Mouse (Mus musculus): ENCODE measurements at regions not wholly inside any gene's neighbourhood (a gene's known extent, or its start where the extent isn't known, plus 50 kb on each side); places are given as distances from the start of the nearest gene placed in this dataset.

- DNase-seq (ENCODE audit: low read depth, low spot score), result peak; percentile 18
These were observed 55.5 kb downstream of the Gm5294 start for GRCm38 (mm10) chr5:138875180-138876076.

GRCm38 (mm10) chr5:138881649-138882226, 61.9 kb downstream of the Gm5294 start:
- DNase-seq (ENCODE audit: low read depth, low spot score), result no peak

- DNase-seq (ENCODE audit: low read depth, low spot score), result no peak
These were observed 63.7 kb downstream of the Gm5294 start for GRCm38 (mm10) chr5:138883573-138883972.

GRCm38 (mm10) chr5:138885905-138886304, 66.0 kb downstream of the Gm5294 start:
- no peak for DNase-seq (ENCODE audit: low read depth, low spot score)

GRCm38 (mm10) chr5:138888749-138889148, 68.9 kb downstream of the Gm5294 start:
- DNase-seq (ENCODE audit: low read depth, low spot score), result peak; percentile 70

GRCm38 (mm10) chr5:138889760-138890159, 69.9 kb downstream of the Gm5294 start:
- DNase-seq (ENCODE audit: low read depth, low spot score), result no peak

DNA sequence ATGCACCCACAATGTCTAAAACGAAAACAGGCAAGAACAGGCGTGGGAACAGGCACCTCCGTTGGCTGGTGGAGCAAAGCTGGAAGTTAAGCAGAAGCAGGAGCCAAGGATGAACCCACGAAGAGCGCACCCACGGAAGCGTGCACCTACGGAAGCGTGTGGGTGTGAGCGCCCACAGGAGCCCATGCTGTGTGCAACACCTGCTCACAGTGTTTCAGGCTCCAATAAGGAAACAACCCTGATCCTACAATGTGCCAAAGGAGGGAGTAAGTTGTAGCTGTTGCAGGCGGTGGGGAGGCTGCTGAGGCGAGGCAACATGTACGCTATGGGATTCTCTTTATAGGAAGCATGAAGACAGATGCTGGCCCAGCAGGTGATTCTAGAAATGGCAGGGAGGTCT, 74.6 kb downstream of the Gm5294 start:
- DNase-seq (ENCODE audit: low read depth, low spot score), result no peak

GRCm38 (mm10) chr5:138897255-138897654, 77.4 kb downstream of the Gm5294 start:
- no peak for DNase-seq (ENCODE audit: low read depth, low spot score)

DNA sequence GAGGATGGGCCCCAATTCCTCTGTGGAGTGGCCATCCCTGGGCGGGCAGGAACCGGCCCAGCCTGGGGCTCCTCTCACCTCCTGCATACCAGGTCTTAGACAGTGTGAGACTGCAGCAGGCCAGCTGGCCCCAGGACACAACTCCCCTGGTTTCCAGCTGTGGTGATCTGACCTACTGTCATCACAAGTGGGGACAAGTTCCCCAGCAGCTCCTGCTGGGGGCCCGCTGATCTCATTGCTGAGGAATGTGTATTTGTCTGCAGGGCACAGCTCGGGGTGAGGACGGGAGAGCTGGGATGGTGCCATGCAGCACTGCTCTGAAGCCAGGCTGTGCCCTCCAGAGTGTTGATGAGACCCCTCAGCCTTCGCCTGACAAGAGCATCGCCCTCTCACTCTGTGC, 78.6 kb downstream of the Gm5294 start:
- no peak for DNase-seq (ENCODE audit: low read depth, low spot score)

DNA sequence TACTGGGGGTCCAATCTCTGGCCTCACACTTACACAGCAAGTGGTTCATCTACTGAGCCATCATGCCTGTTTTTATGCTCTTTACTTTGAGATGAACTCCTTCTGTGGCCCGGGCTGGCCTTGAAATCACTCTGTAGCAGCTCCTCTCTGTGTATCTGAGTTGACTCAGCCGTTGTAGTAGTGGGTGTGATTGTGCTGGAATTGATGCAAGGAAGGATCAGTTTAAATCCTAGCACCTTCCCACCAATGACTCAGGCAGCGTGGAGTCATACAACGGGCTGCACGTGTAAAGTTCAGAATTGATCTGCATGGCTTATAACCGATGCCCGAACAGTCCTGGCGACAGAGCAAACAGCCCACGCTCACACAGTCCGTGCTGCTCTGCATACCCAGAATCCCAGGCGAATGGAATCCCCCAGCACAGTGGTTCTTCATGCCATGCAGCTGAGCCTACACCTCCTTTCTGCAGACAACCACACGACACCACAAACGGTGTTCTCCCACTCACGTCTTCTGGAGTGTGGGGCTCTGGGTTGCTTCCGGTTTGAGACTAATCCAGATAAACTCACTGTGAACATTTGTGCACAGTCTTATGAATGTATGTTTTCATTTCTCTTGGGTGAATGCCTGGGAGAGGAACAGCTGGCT, 81.2 kb downstream of the Gm5294 start:
- no peak for DNase-seq (ENCODE audit: low read depth, low spot score)

DNA sequence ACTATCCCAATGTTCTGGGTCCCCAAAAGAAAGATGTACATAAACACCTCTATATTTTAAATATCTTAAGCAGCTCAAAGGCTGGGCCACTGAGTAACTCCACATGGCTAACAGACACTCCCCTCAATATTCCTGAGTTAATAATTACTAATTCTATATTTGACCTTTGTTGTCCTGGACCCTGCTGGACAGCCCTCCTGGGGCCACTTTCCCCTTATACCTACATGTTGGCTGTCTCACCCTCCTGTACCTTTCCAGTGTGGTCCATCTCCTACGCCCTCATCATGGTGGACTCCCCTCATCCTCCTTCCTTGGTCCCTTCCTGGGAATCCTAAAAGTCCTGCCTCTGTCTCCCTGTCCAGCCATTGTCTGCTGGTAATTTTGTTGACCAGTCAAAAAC, 82.4 kb downstream of the Gm5294 start:
- DNase-seq (ENCODE audit: low read depth, low spot score), result no peak

GRCm38 (mm10) chr5:138911769-138912710, 85.1 kb downstream of the Pdgfa start:
- no peak for DNase-seq (ENCODE audit: low read depth, low spot score)

DNA sequence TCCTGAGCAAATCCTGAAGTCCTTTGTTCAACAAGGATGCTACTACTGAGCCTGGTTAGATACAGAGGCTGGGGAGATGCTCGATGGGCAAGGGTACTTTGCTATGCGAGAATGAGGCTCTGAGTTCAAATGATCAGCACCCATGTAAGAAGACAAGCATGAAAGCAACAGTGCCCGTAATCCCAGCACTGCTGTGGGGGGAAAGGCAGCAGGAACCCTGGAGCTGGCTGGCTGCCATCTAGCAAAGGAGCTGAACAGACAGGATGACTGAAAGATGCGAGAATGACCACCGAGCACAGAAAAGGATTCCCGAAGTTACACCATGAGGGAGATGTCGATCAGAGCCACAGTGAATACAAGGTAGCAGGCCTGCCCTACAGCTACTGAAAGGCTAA, 84.5 kb downstream of the Pdgfa start:
- no peak for DNase-seq (ENCODE audit: low read depth, low spot score)

DNA sequence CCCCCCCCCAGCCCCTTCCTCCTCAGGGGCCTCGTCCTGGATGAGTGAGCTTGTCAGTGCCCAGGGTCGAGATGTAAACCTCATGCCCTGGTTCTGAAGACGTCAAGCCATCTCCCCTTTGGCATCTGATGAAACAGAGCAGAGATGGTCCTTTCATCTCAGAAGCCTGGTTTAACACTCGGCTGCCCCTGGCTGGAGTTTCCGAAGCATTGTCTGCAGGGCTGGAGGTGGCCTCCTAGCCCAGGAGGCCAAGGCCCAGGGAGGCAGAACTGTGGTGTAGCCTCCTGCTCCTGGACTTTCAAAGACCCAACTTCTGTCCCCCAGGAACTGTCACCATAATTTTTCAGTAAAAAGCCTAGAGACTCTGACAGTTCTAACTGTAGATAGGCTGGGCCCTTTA, 82.1 kb downstream of the Pdgfa start:
- DNase-seq (ENCODE audit: low read depth, low spot score), result no peak

- no peak for DNase-seq (ENCODE audit: low read depth, low spot score)
These were observed 81.7 kb downstream of the Pdgfa start for GRCm38 (mm10) chr5:138915496-138915895.

GRCm38 (mm10) chr5:138920156-138920845, 76.9 kb downstream of the Pdgfa start:
- no peak for DNase-seq (ENCODE audit: low read depth, low spot score)

GRCm38 (mm10) chr5:138922116-138922515, 75.1 kb downstream of the Pdgfa start:
- DNase-seq (ENCODE audit: low read depth, low spot score), result no peak

Data from ZHBTc4 (cell line).